Mouse (Mus musculus): ENCODE data around the gene Slc25a12. TPM values are rescaled to one million over a fixed set of nuclear protein-coding genes. Genes with fewer than 3 reads are reported as not detected.
"Not testable (repeated sequence)": the region's sequence is repeated elsewhere in the genome, so short reads cannot be mapped to it uniquely, and the experiment has no call there.

The Slc25a12 gene
- polyA plus RNA-seq (2015; fragmentation: Nextera tagmentation; extraction: Ambion mirVana): 101 and 109 TPM in 2 replicates

DNA sequence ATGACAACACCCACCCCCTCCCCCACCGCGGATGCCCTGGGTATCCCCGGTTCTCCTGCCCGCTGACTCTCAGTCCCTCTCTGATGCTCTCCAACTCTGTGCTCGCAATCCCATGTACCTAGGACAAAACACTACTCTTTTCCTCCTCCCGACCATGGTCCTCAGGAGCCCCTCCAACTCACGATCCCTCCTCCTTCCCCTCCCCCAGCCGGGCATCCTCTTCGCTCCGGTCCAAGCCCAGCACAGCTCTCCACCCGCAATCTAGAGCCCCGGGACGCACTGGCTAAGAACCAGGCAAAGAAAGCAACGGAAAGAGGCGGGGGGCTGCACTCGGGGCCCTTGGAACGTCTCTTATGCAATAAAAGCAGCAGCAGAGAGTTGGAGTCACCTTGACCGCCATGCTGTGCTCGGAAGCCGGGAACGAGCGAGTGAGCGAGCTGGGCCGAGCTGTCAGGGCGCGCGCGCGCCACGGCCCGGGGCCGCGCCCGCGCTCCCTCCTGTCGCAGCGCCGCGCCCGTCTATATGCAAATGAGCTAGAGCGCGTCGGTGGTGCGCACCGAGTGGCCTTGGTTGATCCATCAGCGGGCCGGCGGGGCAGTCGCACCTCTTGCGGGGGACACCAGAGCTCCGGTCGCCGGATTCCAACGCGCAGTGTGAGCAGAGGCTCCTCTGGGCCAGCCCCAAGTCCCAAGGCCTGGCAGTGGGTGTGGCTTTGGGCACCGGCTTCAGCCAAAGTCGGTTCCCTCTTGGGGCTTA lies at the start of gene Slc25a12:
TSS of gene Slc25a12 (minus strand) at position 625 of the 756 bp plus-strand sequence.
- peak; percentile 94 for ATAC-seq (replicated peaks)
- peak within 1 kb of the TSS; percentile 70 for H3K4me2 ChIP-seq

DNA sequence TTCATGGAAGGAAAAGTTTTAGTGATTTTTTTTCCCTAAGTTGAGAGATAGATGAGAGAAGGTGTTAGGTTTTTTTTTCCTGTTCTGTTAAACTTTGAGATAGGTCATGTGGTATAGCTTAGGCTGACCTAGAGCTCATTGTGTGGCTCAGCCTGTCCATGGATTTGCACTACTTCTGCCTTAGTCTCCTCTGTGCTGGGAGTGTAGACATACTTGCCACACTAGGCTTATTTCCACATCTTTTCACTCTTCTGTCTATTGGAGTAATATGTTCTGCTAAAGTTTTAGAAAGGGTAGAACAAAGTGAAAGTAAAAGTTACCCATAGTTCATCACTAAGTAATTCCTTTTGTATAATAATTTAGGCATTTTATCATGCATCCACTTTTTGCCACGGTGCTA lies 38.1 kb upstream of the Slc25a12 start:
- ATAC-seq (replicated peaks): no peak
- Histone ChIP-seq H3K4me3 (no peak overlapping the region), H3K4me1 (no peaks in the 10 kb centered on the region), H3K27ac (no peak overlapping the region), H3K9me3 (no peaks in the 10 kb centered on the region), H3K4me2 (no peak overlapping the region), H3K27me3 (replicated peaks) (no peaks in the 10 kb centered on the region), H3K9ac (no peak overlapping the region), H3K36me3 (replicated peaks) (no peaks in the 10 kb centered on the region)
- 92% methylated on average over 1 of the region's 1 CpGs for WGBS

More for the DNA sequence above, at the start of gene Slc25a12:
- Histone ChIP-seq H3K9ac (peak within 1 kb of the TSS; percentile 93), H3K4me1 (peaks cover 24% of the 10 kb centered on the region), H3K27me3 (replicated peaks) (no peaks in the 10 kb centered on the region), H3K9me3 (no peaks in the 10 kb centered on the region), H3K36me3 (replicated peaks) (no peaks in the 10 kb centered on the region), H3K4me3 (peak within 1 kb of the TSS; percentile 90), H3K27ac (peak within 1 kb of the TSS; percentile 89)
- under 1% methylated on average over 55 of the region's 57 CpGs for WGBS

DNA sequence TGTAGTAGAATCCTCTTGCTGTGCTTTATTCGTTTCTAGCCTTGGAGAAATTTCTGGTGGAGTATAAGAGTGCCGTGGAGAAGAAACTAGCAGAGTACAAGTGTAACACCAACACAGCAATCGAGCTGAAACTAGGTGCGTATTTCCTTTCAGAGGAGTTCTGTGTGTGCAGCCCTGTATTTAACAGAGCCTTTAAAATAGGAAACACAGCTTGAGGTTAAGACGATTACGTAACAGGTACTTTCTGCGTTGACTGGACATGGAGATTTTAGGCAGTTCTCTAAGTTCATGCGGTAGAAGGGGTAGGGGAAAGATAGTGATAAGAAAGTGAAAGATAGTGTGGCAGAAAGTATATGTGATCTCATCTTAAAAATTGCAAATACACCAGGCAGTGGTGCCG lies 22.3 kb upstream of the Slc25a12 start:
- 69% methylated on average over 9 of the region's 9 CpGs for WGBS
- H3K4me1 ChIP-seq: peaks cover 11% of the 10 kb centered on the region
- peak overlapping the region; percentile 98 for H3K4me3 ChIP-seq
- ATAC-seq (replicated peaks): no peak
- peak overlapping the region; percentile 77; the same call in 1 of the 2 replicates for H3K9ac ChIP-seq
- H3K27ac ChIP-seq: no peak overlapping the region
- 0 out of 2 replicates have a peak, but pooled peaks cover 5% of the 10 kb centered on the region for H3K36me3 ChIP-seq (replicated peaks)
- no peaks in the 10 kb centered on the region for H3K27me3 ChIP-seq (replicated peaks)
- H3K9me3 ChIP-seq: no peaks in the 10 kb centered on the region
- peak overlapping the region; percentile 85 for H3K4me2 ChIP-seq

DNA sequence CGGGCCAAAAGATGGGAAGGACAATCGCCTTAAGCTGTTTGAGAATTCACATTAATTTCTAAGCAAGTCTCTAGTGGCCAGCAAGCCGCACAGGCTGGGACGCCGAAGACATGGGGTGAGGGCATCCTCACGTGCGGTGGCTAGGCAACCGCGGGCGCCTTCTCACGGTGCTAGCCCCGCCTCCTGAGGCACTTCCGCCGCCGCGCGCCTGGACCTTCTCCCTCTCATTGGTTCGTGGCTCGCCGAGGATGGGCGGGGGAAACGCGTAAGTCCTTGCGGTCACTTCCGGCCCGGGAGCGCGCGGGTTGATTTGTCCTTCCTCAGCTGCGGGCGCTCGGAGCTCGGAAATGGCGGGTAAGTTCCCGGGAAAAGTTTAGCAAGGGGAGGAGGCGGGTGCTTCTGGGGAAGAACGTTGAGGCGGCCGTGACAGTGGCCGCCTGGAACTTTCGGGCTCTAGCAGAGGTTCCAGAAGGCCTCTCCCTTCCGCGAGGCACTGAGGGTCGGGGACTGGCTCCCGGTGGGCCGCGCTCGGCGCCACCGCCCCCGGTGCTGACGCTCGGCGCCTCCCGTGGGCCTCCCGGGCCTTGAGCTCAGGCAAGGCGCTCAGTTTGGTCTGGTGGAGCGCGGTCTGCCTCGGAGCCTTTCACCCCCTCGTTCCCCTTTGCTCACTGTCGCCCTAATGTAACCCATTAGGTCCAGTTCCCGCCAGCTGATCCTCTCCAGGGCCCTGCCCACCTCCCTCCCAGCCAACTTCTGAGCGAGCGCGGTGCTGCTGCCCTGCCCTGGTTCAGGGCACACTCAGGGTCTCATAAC lies 21.6 kb upstream of the Slc25a12 start, which contains the start of gene Hat1:
TSS of gene Hat1 (plus strand) at position 8 of the 813 bp plus-strand sequence.
- Histone ChIP-seq H3K4me3 (peak within 1 kb of the TSS; percentile 98), H3K4me2 (peak within 1 kb of the TSS; percentile 85), H3K9me3 (no peaks in the 10 kb centered on the region), H3K36me3 (replicated peaks) (0 out of 2 replicates have a peak, but pooled peaks cover 5% of the 10 kb centered on the region), H3K27ac (peak within 1 kb of the TSS; percentile 60), H3K4me1 (peaks cover 11% of the 10 kb centered on the region), H3K9ac (peak within 1 kb of the TSS; percentile 77), H3K27me3 (replicated peaks) (no peaks in the 10 kb centered on the region)
- 0% methylated on average over 65 of the region's 66 CpGs for WGBS
- ATAC-seq (replicated peaks): peak; percentile 99

DNA sequence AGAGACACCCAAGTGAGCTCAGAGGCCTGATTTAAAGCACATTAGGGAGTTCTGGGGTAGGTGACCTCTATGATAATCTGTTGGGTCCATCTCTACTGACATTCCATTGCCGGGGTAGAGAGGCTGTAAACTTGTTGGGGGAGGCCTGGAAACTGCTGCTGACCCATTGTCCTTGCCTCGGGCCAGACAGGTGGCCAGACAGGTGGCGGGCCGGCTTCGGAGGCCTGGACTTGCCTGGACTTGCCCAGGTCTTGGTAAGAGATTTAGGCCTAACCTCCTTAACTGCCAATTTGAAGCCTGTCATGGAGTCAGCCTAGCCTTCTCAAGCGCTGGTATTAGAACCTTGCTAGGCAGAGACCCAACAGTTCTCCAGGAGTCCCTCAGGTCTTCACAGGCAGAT lies 20.2 kb upstream of the Slc25a12 start:
- WGBS: 94% methylated on average over 6 of the region's 6 CpGs
- Histone ChIP-seq H3K9me3 (no peaks in the 10 kb centered on the region), H3K4me1 (peaks cover 11% of the 10 kb centered on the region), H3K27me3 (replicated peaks) (no peaks in the 10 kb centered on the region), H3K9ac (no peak overlapping the region), H3K27ac (no peak overlapping the region), H3K36me3 (replicated peaks) (0 out of 2 replicates have a peak, but pooled peaks cover 5% of the 10 kb centered on the region), H3K4me2 (no peak overlapping the region), H3K4me3 (no peak overlapping the region)
- no peak for ATAC-seq (replicated peaks)

DNA sequence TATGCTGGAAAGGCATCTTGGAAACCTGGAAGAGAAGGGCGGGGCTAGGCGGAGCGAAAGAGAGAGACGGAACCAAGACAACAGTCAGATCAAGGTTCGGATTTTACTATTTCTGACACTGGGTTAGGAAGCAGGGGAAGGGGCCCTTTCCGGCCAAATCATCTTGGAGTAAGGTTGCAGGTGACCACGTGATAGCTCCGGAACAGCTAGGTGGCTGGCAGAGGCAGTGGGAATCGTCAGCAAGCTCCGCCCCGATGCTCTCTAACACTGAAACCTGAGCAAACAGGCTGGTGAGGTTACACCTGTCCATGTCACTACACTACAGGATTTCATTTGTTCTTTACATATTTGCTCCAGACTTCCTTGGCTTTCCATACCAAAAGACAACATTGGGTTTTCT lies 16.3 kb upstream of the Slc25a12 start:
- ATAC-seq (replicated peaks): no peak
- Histone ChIP-seq H3K9me3 (no peaks in the 10 kb centered on the region), H3K27me3 (replicated peaks) (no peaks in the 10 kb centered on the region), H3K27ac (no peak overlapping the region), H3K9ac (no peak overlapping the region), H3K36me3 (replicated peaks) (no peaks in the 10 kb centered on the region), H3K4me1 (peaks cover 4% of the 10 kb centered on the region; the same call in 1 of the 2 replicates), H3K4me3 (no peak overlapping the region), H3K4me2 (no peak overlapping the region)
- WGBS: 55% methylated on average over 11 of the region's 11 CpGs

DNA sequence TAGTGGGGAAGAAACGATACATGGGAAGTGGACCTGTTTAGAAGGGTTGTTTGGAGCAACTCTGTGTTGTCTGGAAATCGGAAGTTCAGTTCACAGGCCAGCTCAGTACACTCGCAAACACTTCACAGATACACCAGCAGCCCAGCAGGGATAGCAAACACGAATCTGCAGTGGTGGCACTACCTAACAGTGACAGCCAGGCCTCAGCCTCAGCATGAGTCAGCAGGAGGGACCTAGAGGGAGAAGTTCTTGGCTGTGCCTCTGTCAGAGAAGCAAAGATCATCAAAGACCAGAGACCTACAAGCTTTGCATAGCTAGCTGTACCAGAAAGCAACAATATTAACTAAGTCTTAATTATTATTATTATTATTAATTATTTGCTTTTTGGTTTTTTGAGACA lies 14.4 kb upstream of the Slc25a12 start:
- Histone ChIP-seq H3K9ac (no peak overlapping the region), H3K9me3 (no peaks in the 10 kb centered on the region), H3K27ac (no peak overlapping the region), H3K4me3 (no peak overlapping the region), H3K27me3 (replicated peaks) (no peaks in the 10 kb centered on the region), H3K4me2 (no peak overlapping the region), H3K4me1 (no peaks in the 10 kb centered on the region), H3K36me3 (replicated peaks) (no peaks in the 10 kb centered on the region)
- WGBS: 82% methylated on average over 4 of the region's 4 CpGs
- no peak for ATAC-seq (replicated peaks)

DNA sequence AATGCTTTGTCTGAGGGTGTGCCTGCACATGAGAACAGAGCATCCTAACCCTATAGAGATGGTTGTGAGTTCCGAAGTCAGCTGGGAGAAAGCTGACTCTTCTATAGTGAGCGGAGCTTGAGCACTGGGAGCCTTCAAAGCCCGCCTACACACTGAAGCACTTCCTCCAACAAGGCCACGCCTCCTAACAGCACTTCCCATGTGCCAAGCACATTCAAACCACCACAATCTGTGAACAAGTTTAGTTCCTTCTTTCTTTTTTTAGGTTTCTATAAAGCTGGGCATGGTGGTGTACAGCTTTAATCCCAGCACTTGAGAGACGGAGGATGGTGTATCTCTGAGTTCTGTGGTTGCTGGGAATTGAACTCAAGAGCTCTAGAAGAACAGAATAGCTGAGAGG lies 9.9 kb upstream of the Slc25a12 start:
- no peaks in the 10 kb centered on the region for H3K36me3 ChIP-seq (replicated peaks)
- H3K4me1 ChIP-seq: no peaks in the 10 kb centered on the region
- H3K9ac ChIP-seq: no peak overlapping the region
- no peak overlapping the region for H3K4me2 ChIP-seq
- 88% methylated on average over 5 of the region's 5 CpGs for WGBS
- H3K27ac ChIP-seq: no peak overlapping the region
- H3K27me3 ChIP-seq (replicated peaks): no peaks in the 10 kb centered on the region
- no peak for ATAC-seq (replicated peaks)
- no peak overlapping the region for H3K4me3 ChIP-seq
- no peaks in the 10 kb centered on the region for H3K9me3 ChIP-seq

DNA sequence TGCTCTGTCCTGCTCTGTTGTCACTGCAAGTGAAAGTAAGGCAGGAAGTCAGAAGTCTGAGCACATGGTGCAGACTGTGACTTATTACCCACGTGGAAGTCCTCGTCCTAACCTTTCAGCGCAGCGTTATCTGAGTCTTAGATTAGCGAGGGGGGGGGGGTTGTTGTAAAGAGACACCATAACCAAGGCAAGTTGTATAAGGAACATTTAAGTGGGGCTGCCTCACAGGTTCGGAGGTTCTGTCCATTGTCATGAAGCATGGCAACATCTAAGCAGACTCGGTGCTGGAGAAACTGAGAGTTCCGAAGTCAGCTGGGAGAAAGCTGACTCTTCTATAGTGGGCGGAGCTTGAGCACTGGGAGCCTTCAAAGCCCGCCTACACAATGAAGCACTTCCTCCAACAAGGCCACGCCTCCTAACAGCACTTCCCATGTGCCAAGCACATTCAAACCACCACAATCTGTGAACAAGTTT lies 8.9 kb upstream of the Slc25a12 start:
- no peak for ATAC-seq (replicated peaks)

DNA sequence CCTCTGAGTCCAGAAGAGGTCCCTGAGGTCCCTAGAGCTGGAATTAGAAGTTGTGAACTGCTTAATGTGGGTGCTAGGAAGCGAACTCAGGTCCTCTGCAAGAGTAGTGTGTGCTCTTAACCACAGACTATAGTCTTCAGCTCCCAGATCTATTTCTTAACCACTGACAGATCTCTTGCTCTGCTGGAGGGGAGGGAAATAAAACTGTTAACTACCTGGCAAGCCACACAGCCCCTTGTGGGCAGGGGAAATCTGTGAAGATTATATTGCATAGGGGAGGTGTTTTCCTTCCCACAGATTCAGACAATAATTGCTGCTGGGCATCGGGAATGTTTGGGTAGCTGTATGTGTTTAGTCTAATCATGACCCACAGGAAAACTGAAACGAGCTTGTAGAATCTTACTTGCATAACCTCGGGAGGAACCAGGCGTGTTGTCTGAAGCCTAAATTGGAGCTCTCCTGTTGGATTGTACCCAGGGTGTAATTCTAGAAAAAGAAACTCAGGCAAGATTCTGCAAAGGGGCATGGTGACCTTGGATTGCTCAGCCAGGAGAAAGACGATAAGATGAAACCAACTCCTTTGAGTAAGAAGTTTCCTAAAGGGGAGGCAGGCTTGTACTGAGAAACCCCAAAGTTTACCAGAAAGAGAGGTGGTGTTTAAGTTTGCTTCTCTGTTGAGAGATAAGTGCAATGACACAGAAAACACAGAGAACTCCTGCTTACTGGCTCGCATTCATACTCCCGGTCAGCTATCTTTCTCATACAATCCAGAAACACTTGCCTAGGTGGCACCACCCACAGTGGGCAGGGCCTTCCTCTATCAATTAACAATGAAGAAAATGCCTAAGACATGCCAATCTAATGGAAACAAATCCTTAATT lies 7.0 kb upstream of the Slc25a12 start:
- Histone ChIP-seq H3K36me3 (replicated peaks) (no peaks in the 10 kb centered on the region), H3K4me3 (no peak overlapping the region), H3K4me1 (no peaks in the 10 kb centered on the region), H3K9ac (no peak overlapping the region), H3K9me3 (no peaks in the 10 kb centered on the region), H3K27ac (no peak overlapping the region), H3K27me3 (replicated peaks) (no peaks in the 10 kb centered on the region), H3K4me2 (no peak overlapping the region)
- ATAC-seq (replicated peaks): no peak
- 78% methylated on average over 8 of the region's 8 CpGs for WGBS

More for the DNA sequence above, 8.9 kb upstream of the Slc25a12 start:
- no peaks in the 10 kb centered on the region for H3K9me3 ChIP-seq
- H3K4me1 ChIP-seq: no peaks in the 10 kb centered on the region
- 51% methylated on average over 11 of the region's 11 CpGs for WGBS
- no peaks in the 10 kb centered on the region for H3K36me3 ChIP-seq (replicated peaks)
- no peaks in the 10 kb centered on the region for H3K27me3 ChIP-seq (replicated peaks)
- H3K9ac ChIP-seq: no peak overlapping the region
- H3K4me3 ChIP-seq: no peak overlapping the region
- no peak overlapping the region for H3K27ac ChIP-seq
- H3K4me2 ChIP-seq: no peak overlapping the region

DNA sequence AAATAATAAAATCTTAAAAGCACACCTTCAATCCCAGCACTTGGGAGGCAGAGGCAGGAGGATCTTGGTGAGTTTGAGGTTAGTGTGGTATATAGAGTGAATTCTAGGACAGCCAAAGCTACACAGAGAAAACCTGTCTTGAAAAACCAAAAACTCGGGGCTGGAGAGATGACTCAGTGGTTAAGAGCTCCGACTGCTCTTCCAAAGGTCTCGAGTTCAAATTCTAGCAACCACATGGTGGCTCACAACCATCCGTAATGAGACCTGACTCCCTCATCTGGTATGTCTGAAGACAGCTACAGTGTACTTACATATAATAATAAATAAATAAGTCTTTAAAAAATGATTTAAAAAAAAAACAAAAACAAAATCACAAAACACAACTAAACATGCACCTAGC lies 4.7 kb upstream of the Slc25a12 start:
- 90% methylated on average over 4 of the region's 4 CpGs for WGBS
- not testable (repeated sequence) for H3K27me3 ChIP-seq (replicated peaks); H3K4me1 ChIP-seq; H3K4me3 ChIP-seq; ATAC-seq (replicated peaks); H3K4me2 ChIP-seq; H3K9ac ChIP-seq; H3K36me3 ChIP-seq (replicated peaks); H3K9me3 ChIP-seq; H3K27ac ChIP-seq
